In genomic region chr14:21051380-21052111, GRCm38 (mm10) we compare ENCODE assay signal across 8 mouse cellular contexts. TPM values are rescaled to one million over a fixed set of nuclear protein-coding genes. Genes with fewer than 3 reads are reported as not detected.
DNase-seq lines count a peak whose midpoint lies in the region; ATAC-seq and TF ChIP-seq lines count a peak whose summit lies in the region.

No protein-coding gene starts in this region.

- peak overlapping the region; percentile 96 for H3K27ac ChIP-seq in heart, postnatal 0 days (ENCODE audit: low read depth)
- peak overlapping the region; percentile 99 for H3K27ac ChIP-seq in hindbrain, embryonic 10.5 days
- peak overlapping the region; percentile 98 for H3K27ac ChIP-seq in midbrain, embryonic 10.5 days (replicated peaks)

- H3K4me3 ChIP-seq in heart, postnatal 0 days (ENCODE audit: low read depth, low read length): peak overlapping the region; percentile 91
- peak overlapping the region; percentile 93 for H3K4me3 ChIP-seq in hindbrain, embryonic 10.5 days
- peak overlapping the region; percentile 86 for H3K4me3 ChIP-seq in midbrain, embryonic 10.5 days

- peaks cover 22% of the 10 kb centered on the region for H3K4me1 ChIP-seq in heart, postnatal 0 days (ENCODE audit: control insufficient read depth, insufficient read depth)
- H3K4me1 ChIP-seq in hindbrain, embryonic 10.5 days (replicated peaks): peaks cover 19% of the 10 kb centered on the region
- H3K4me1 ChIP-seq in midbrain, embryonic 10.5 days: peaks cover 20% of the 10 kb centered on the region

- WGBS in heart, postnatal 0 days: 7% methylated on average over 25 of the region's 28 CpGs
- 10% methylated on average over 28 of the region's 28 CpGs for WGBS in hindbrain, embryonic 10.5 days
- WGBS in midbrain, embryonic 10.5 days: 10% methylated on average over 28 of the region's 28 CpGs

- peak overlapping the region; percentile 86 for H3K9ac ChIP-seq in heart, postnatal 0 days (replicated peaks; ENCODE audit: low read depth, low read length)

- H3K4me2 ChIP-seq in heart, postnatal 0 days (ENCODE audit: low read depth, low read length): peak overlapping the region; percentile 76

- H3K27me3 ChIP-seq in heart, postnatal 0 days (ENCODE audit: control insufficient read depth, insufficient read depth, low read length): no peaks in the 10 kb centered on the region
- no peaks in the 10 kb centered on the region for H3K27me3 ChIP-seq in hindbrain, embryonic 10.5 days (ENCODE audit: insufficient read depth, poor library complexity, severe bottlenecking)
- H3K27me3 ChIP-seq in midbrain, embryonic 10.5 days (ENCODE audit: low read depth, poor library complexity, severe bottlenecking): no peaks in the 10 kb centered on the region

- TF ChIP-seq EP300 in heart, postnatal 0 days (IDR thresholded peaks at IDR 0.05; ENCODE audit: low read depth): no peak

- TF ChIP-seq CTCF in heart, postnatal 0 days (IDR thresholded peaks at IDR 0.05; ENCODE audit: low read depth): no peak

- peak; percentile 0; the same call in 1 of the 2 replicates for ATAC-seq in heart, postnatal 0 days (ENCODE audit: insufficient read depth, low read depth)

- DNase-seq in heart, postnatal 0 days (ENCODE audit: low spot score): no peak
- DNase-seq in heart, postnatal 10 days: no peak
- DNase-seq in MN1 (ENCODE audit: low spot score): peak; percentile 46
- no peak for DNase-seq in hindbrain, embryonic 10.5 days (ENCODE audit: low spot score)
- DNase-seq in midbrain, embryonic 10.5 days (ENCODE audit: low spot score): no peak
- DNase-seq in embryo, embryonic 9.5 days (ENCODE audit: extremely low spot score): no peak
- DNase-seq in left cerebral cortex, postnatal 10 days (ENCODE audit: extremely low spot score in 1 of 2, low spot score in 2 of 2): no peak
- DNase-seq in layer of hippocampus, adult 11-12 months (ENCODE audit: low spot score): no peak

- intact Hi-C loops in heart, postnatal 10 days (cut with DNase I): loop anchor here (2.0 to 10.0 kb wide), 3 partner anchors 19 to 693 kb away; no protein-coding TSS in a partner anchor
- intact Hi-C loops in left cerebral cortex, postnatal 10 days (cut with DNase I): loop anchor here (5.0 kb wide), 1 partner anchor 66 kb away; no protein-coding TSS in a partner anchor

- H3K9me3 ChIP-seq in heart, postnatal 0 days (replicated peaks; ENCODE audit: control insufficient read depth, low read length): no peaks in the 10 kb centered on the region
- no peaks in the 10 kb centered on the region for H3K9me3 ChIP-seq in hindbrain, embryonic 10.5 days
- no peaks in the 10 kb centered on the region for H3K9me3 ChIP-seq in midbrain, embryonic 10.5 days (replicated peaks)

- H3K36me3 ChIP-seq in heart, postnatal 0 days (replicated peaks; ENCODE audit: control insufficient read depth, insufficient read depth, low read length): no peaks in the 10 kb centered on the region; the same call in 1 of the 2 replicates
- H3K36me3 ChIP-seq in hindbrain, embryonic 10.5 days: peaks cover 9% of the 10 kb centered on the region; the same call in 1 of the 2 replicates
- peaks cover 6% of the 10 kb centered on the region; the same call in 1 of the 2 replicates for H3K36me3 ChIP-seq in midbrain, embryonic 10.5 days

RNA-seq across cellular contexts. Expression of gene Ap3m1, which starts 0.8 kb away (rescaled TPM):
- 63.7 and 65.4 TPM in 2 replicates for total RNA-seq in heart, postnatal 0 days (2014; rRNA removed; ENCODE audit: low replicate concordance)
- polyA plus RNA-seq in heart, postnatal 0 days (2015; fragmentation: Nextera tagmentation; extraction: Ambion mirVana): 43.6 and 44.7 TPM in 2 replicates
- total RNA-seq in heart, postnatal 10 days (2021): 10 to 100 TPM; 60.3 to 82.0 TPM
- polyA plus RNA-seq in hindbrain, embryonic 10.5 days (2016; fragmentation: Nextera tagmentation; extraction: Ambion mirVana): 99.0 and 110 TPM in 2 replicates
- polyA plus RNA-seq in midbrain, embryonic 10.5 days (2016; fragmentation: Nextera tagmentation; extraction: Ambion mirVana): 108 and 122 TPM in 2 replicates
- 10 to 100 TPM; 79.9 to 87.7 TPM for total RNA-seq in left cerebral cortex, postnatal 10 days (2021)

RNA-seq across cellular contexts. Expression of gene Adk, which starts 0.8 kb away (rescaled TPM):
- 126 and 133 TPM in 2 replicates for total RNA-seq in heart, postnatal 0 days (2014; rRNA removed; ENCODE audit: low replicate concordance)
- 246 and 255 TPM in 2 replicates for polyA plus RNA-seq in heart, postnatal 0 days (2015; fragmentation: Nextera tagmentation; extraction: Ambion mirVana)
- total RNA-seq in heart, postnatal 10 days (2021): 100 to 1,000 TPM; 157 to 165 TPM
- polyA plus RNA-seq in hindbrain, embryonic 10.5 days (2016; fragmentation: Nextera tagmentation; extraction: Ambion mirVana): 115 and 146 TPM in 2 replicates
- 122 and 153 TPM in 2 replicates for polyA plus RNA-seq in midbrain, embryonic 10.5 days (2016; fragmentation: Nextera tagmentation; extraction: Ambion mirVana)
- total RNA-seq in left cerebral cortex, postnatal 10 days (2021): 10 to 100 TPM; 59.5 to 61.9 TPM
